Mouse (Mus musculus) spleen, adult 2 months (tissue): ENCODE measurements around the gene Hist1h2af.

ENCODE experiments used
- CTCF ChIP-seq: fragments of 200-500 bp; IDR thresholded peaks from 2 replicates; pipeline ENCODE4 v1.5.1; 2011; ENCODE audit warnings: mild to moderate bottlenecking, inconsistent platforms; ENCODE audit not compliant: insufficient read depth, insufficient read length, insufficient replicate concordance; ENCODE audit errors: extremely low read depth
- POLR2A ChIP-seq: fragments of 200-500 bp; IDR thresholded peaks from 2 replicates; pipeline ENCODE4 v1.6.1; 2011; ENCODE audit warnings: low read depth, low read length, inconsistent platforms

DNA sequence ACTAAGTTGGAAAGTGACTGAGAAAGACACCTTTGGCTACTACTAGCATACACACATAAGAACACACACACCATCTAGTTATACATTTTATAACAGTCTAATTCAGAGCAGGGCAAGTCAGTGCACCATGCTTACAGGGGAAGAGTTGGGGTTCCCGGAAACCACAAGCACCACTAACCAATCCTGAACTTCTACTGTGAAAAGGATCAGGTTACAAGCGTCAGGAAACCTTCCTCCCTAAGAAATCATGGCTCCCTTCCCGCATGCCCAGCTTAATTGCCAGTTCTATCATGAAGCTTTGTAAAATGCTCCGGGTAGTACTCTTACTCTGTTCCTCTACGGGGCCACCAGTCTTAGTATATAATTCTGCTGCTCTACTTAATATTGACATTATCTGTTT lies 48.4 kb upstream of the Hist1h2af start:
- TF ChIP-seq CTCF (no peak), POLR2A (no peak)
